Mouse (Mus musculus): ENCODE results near the gene E2f7. TPM values are rescaled to one million over a fixed set of nuclear protein-coding genes. Genes with fewer than 3 reads are reported as not detected.
"Not testable (repeated sequence)": the region's sequence is repeated elsewhere in the genome, so short reads cannot be mapped to it uniquely, and the experiment has no call there.

Gene E2f7
- total RNA-seq (2021): 1 to 10 TPM; 5.1 to 6.6 TPM

GRCm38 (mm10) chr10:110744686-110745639 lies at the start of gene E2f7:
TSS of gene E2f7 (plus strand) at chr10:110745439.
- intact Hi-C loops (cut with DNase I): no loop called here
- peak; percentile 96 for DNase-seq

GRCm38 (mm10) chr10:110701276-110701675 lies 44.0 kb upstream of the E2f7 start:
- DNase-seq: no peak
- intact Hi-C loops (cut with DNase I): no loop called here

- intact Hi-C loops (cut with DNase I): no loop called here
- peak; percentile 8 for DNase-seq
Measured at GRCm38 (mm10) chr10:110705672-110706071, 39.6 kb upstream of the E2f7 start.

- intact Hi-C loops (cut with DNase I): no loop called here
- peak; percentile 39 for DNase-seq
Measured at GRCm38 (mm10) chr10:110707390-110708113, 37.7 kb upstream of the E2f7 start.

- intact Hi-C loops (cut with DNase I): no loop called here
- no peak for DNase-seq
Measured at GRCm38 (mm10) chr10:110716887-110717286, 28.4 kb upstream of the E2f7 start.

- DNase-seq: no peak
- intact Hi-C loops (cut with DNase I): no loop called here
Measured at GRCm38 (mm10) chr10:110726431-110726830, 18.8 kb upstream of the E2f7 start.

- intact Hi-C loops (cut with DNase I): no loop called here
- peak; percentile 23 for DNase-seq
Measured at GRCm38 (mm10) chr10:110727816-110728215, 17.4 kb upstream of the E2f7 start.

GRCm38 (mm10) chr10:110733343-110733742 lies 11.9 kb upstream of the E2f7 start:
- intact Hi-C loops (cut with DNase I): no loop called here
- DNase-seq: peak; percentile 80

- no peak for DNase-seq
- intact Hi-C loops (cut with DNase I): no loop called here
Measured at GRCm38 (mm10) chr10:110743701-110744100, 1.5 kb upstream of the E2f7 start.

- intact Hi-C loops (cut with DNase I): no loop called here
- no peak for DNase-seq
Measured at GRCm38 (mm10) chr10:110744120-110744519, 1.1 kb upstream of the E2f7 start.

- no peak for DNase-seq
Measured at GRCm38 (mm10) chr10:110745640-110746032, 397 bp downstream of the E2f7 start.

GRCm38 (mm10) chr10:110749081-110749480 lies 3.8 kb downstream of the E2f7 start:
- intact Hi-C loops (cut with DNase I): no loop called here
- no peak for DNase-seq

More at GRCm38 (mm10) chr10:110745640-110746032, 397 bp downstream of the E2f7 start:
- intact Hi-C loops (cut with DNase I): no loop called here

- DNase-seq: no peak
- intact Hi-C loops (cut with DNase I): no loop called here
Measured at GRCm38 (mm10) chr10:110749510-110750305, 4.5 kb downstream of the E2f7 start.

- intact Hi-C loops (cut with DNase I): no loop called here
- no peak for DNase-seq
Measured at GRCm38 (mm10) chr10:110752849-110753248, 7.6 kb downstream of the E2f7 start.

GRCm38 (mm10) chr10:110755556-110755955 lies 10.3 kb downstream of the E2f7 start:
- no peak for DNase-seq
- intact Hi-C loops (cut with DNase I): no loop called here

GRCm38 (mm10) chr10:110756271-110756793 lies 11.1 kb downstream of the E2f7 start:
- intact Hi-C loops (cut with DNase I): no loop called here
- DNase-seq: no peak

- DNase-seq; intact Hi-C loops (cut with DNase I): not testable (repeated sequence)
Measured at GRCm38 (mm10) chr10:110760552-110760951, 15.3 kb downstream of the E2f7 start.

- intact Hi-C loops (cut with DNase I): no loop called here
Measured at GRCm38 (mm10) chr10:110762134-110762884, 17.1 kb downstream of the E2f7 start.

GRCm38 (mm10) chr10:110763416-110763815 lies 18.2 kb downstream of the E2f7 start:
- no peak for DNase-seq
- intact Hi-C loops (cut with DNase I): no loop called here

More at GRCm38 (mm10) chr10:110762134-110762884, 17.1 kb downstream of the E2f7 start:
- DNase-seq: peak; percentile 52

GRCm38 (mm10) chr10:110769538-110769937 lies 24.3 kb downstream of the E2f7 start:
- DNase-seq: no peak
- intact Hi-C loops (cut with DNase I): no loop called here

All from left cerebral cortex, postnatal 4 days (tissue).